Mouse (Mus musculus) embryonic facial prominence, embryonic 11.5 days (tissue): ENCODE results near the gene Samd5. TPM values are rescaled to one million over a fixed set of nuclear protein-coding genes. Genes with fewer than 3 reads are reported as not detected.

ENCODE experiments used
- ATAC-seq: fragments of 200-750 bp; cut with Nextera tagmentation; replicated peaks from 2 replicates; pipeline ENCODE4 v1.8.0; 2017; ENCODE audit warnings: low read depth; ENCODE audit not compliant: insufficient number of reproducible peaks, low FRiP score, low TSS enrichment
- DNase-seq: peaks from one replicate; pipeline ENCODE4 v3.0.0-alpha.2; 2015; ENCODE audit warnings: low spot score
- H3K27ac ChIP-seq: fragments of 300-500 bp; sonication (generic); replicated peaks from 2 replicates; pipeline ENCODE4 v1.5.1; 2014; ENCODE audit warnings: mild to moderate bottlenecking, low read depth, low read length, control low read depth
- H3K27me3 ChIP-seq: fragments of 300-500 bp; sonication (generic); 2 replicates; pipeline ENCODE4 v1.6.1; 2014; ENCODE audit warnings: mild to moderate bottlenecking, low read length, moderate library complexity, mixed read lengths; ENCODE audit not compliant: control insufficient read depth, insufficient read depth
- H3K36me3 ChIP-seq: fragments of 300-500 bp; sonication (generic); replicated peaks from 2 replicates; pipeline ENCODE4 v1.6.1; 2014; ENCODE audit warnings: low read depth, mild to moderate bottlenecking, low read length, moderate library complexity, mixed read lengths; ENCODE audit not compliant: control insufficient read depth, insufficient read depth
- H3K4me1 ChIP-seq: fragments of 300-500 bp; sonication (generic); 2 replicates; pipeline ENCODE4 v1.6.1; 2014; ENCODE audit warnings: low read length, mixed read lengths; ENCODE audit not compliant: control insufficient read depth, insufficient read depth
- H3K4me2 ChIP-seq: fragments of 300-500 bp; sonication (generic); 2 replicates; pipeline ENCODE4 v1.6.1; 2014; ENCODE audit warnings: low read depth, mild to moderate bottlenecking, control low read depth, low read length, moderate library complexity
- H3K4me3 ChIP-seq: fragments of 300-500 bp; sonication (generic); 2 replicates; pipeline ENCODE4 v1.5.1; 2014; ENCODE audit warnings: low read depth, low read length, control low read depth
- H3K9ac ChIP-seq: fragments of 300-500 bp; sonication (generic); replicated peaks from 2 replicates; pipeline ENCODE4 v1.6.1; 2014; ENCODE audit warnings: mild to moderate bottlenecking, control low read depth, low read length
- H3K9me3 ChIP-seq: fragments of 300-500 bp; sonication (generic); replicated peaks from 2 replicates; pipeline ENCODE4 v1.6.1; 2016; ENCODE audit warnings: mild to moderate bottlenecking, low read length, inconsistent platforms, mixed read lengths; ENCODE audit not compliant: control insufficient read depth
- WGBS: fragments of 180-500 bp; shearing (Covaris S2); extraction: QIAGEN DNeasy Blood & Tissue Kit; methylation state at CpG from one replicate; pipeline ENCODE4 v1.1.7; 2014; 5-methylcytosine and 5-hydroxymethylcytosine counted together
- polyA plus RNA-seq: library from polyadenylated mRNA; unstranded; fragments of >200 nt; fragmentation: Nextera tagmentation; extraction: Ambion mirVana; gene quantifications from 2 replicates; pipeline ENCODE4 v1.2.1, GENCODE M21; 2014

Gene Samd5
- 5.9 and 7.8 TPM in 2 replicates for polyA plus RNA-seq

- Histone ChIP-seq H3K4me1 (no peaks in the 10 kb centered on the region), H3K27me3 (0 out of 2 replicates have a peak, but pooled peaks cover 4% of the 10 kb centered on the region), H3K36me3 (no peaks in the 10 kb centered on the region), H3K9me3 (no peaks in the 10 kb centered on the region), H3K27ac (no peak within 1 kb of the TSS), H3K4me3 (peak within 1 kb of the TSS; percentile 67), H3K9ac (peak within 1 kb of the TSS; percentile 60), H3K4me2 (peak within 1 kb of the TSS; percentile 99)
- DNase-seq (peak; percentile 72), ATAC-seq (peak; percentile 78)
- whole genome bisulfite sequencing, result under 1% methylated on average over 83 of the region's 91 CpGs
Observed at GRCm38 (mm10) chr10:9674561-9675521, at the start of gene Samd5. Gene Samd5 (minus strand): TSS chr10:9675208.

- Histone ChIP-seq H3K4me3 (no peak overlapping the region), H3K9ac (no peak overlapping the region), H3K27ac (no peak overlapping the region), H3K4me1 (no peaks in the 10 kb centered on the region), H3K4me2 (no peak overlapping the region), H3K27me3 (no peaks in the 10 kb centered on the region), H3K36me3 (no peaks in the 10 kb centered on the region), H3K9me3 (no peaks in the 10 kb centered on the region)
- DNase-seq (no peak), ATAC-seq (no peak)
- WGBS, result 82% methylated on average over 11 of the region's 11 CpGs
Observed at GRCm38 (mm10) chr10:9722519-9723303, 47.7 kb upstream of the Samd5 start.

- Histone ChIP-seq H3K27me3 (no peaks in the 10 kb centered on the region), H3K4me2 (no peak overlapping the region), H3K4me3 (no peak overlapping the region), H3K27ac (no peak overlapping the region), H3K9ac (no peak overlapping the region), H3K36me3 (no peaks in the 10 kb centered on the region), H3K4me1 (no peaks in the 10 kb centered on the region), H3K9me3 (no peaks in the 10 kb centered on the region)
- DNase-seq (no peak), ATAC-seq (no peak)
- WGBS, result 71% methylated on average over 5 of the region's 5 CpGs
Observed at GRCm38 (mm10) chr10:9720027-9720426, 45.0 kb upstream of the Samd5 start.

GRCm38 (mm10) chr10:9718086-9718485 is 43.1 kb upstream of the Samd5 start:
- ATAC-seq, result no peak
- Histone ChIP-seq H3K4me1 (no peaks in the 10 kb centered on the region), H3K4me3 (no peak overlapping the region), H3K36me3 (no peaks in the 10 kb centered on the region), H3K9me3 (no peaks in the 10 kb centered on the region), H3K27ac (no peak overlapping the region), H3K4me2 (no peak overlapping the region), H3K27me3 (no peaks in the 10 kb centered on the region), H3K9ac (no peak overlapping the region)
- WGBS, result 79% methylated on average over 5 of the region's 5 CpGs
- no peak for DNase-seq

GRCm38 (mm10) chr10:9704956-9705355 is 29.9 kb upstream of the Samd5 start:
- Histone ChIP-seq H3K9ac (no peak overlapping the region), H3K4me3 (no peak overlapping the region), H3K9me3 (no peaks in the 10 kb centered on the region), H3K4me2 (no peak overlapping the region), H3K27ac (no peak overlapping the region), H3K36me3 (no peaks in the 10 kb centered on the region), H3K27me3 (no peaks in the 10 kb centered on the region), H3K4me1 (no peaks in the 10 kb centered on the region)
- WGBS, result 17% methylated on average over 1 of the region's 1 CpGs
- ATAC-seq, result no peak
- peak; percentile 61 for DNase-seq

- 89% methylated on average over 22 of the region's 22 CpGs for WGBS
- Histone ChIP-seq H3K36me3 (no peaks in the 10 kb centered on the region), H3K4me1 (no peaks in the 10 kb centered on the region), H3K4me2 (no peak overlapping the region), H3K4me3 (no peak overlapping the region), H3K9me3 (no peaks in the 10 kb centered on the region), H3K27me3 (no peaks in the 10 kb centered on the region), H3K9ac (no peak overlapping the region), H3K27ac (no peak overlapping the region)
- no peak for DNase-seq
- ATAC-seq, result no peak
Observed at GRCm38 (mm10) chr10:9699071-9699761, 24.2 kb upstream of the Samd5 start.

GRCm38 (mm10) chr10:9698141-9698540 is 23.1 kb upstream of the Samd5 start:
- Histone ChIP-seq H3K27me3 (no peaks in the 10 kb centered on the region), H3K9ac (no peak overlapping the region), H3K4me1 (no peaks in the 10 kb centered on the region), H3K4me2 (no peak overlapping the region), H3K27ac (no peak overlapping the region), H3K9me3 (no peaks in the 10 kb centered on the region), H3K4me3 (no peak overlapping the region), H3K36me3 (no peaks in the 10 kb centered on the region)
- DNase-seq (no peak), ATAC-seq (no peak)
- 80% methylated on average over 9 of the region's 9 CpGs for WGBS
